Mouse (Mus musculus) central nervous system, embryonic 14 days (tissue): ENCODE measurements around the gene Trim66. TPM values are rescaled to one million over a fixed set of nuclear protein-coding genes. Genes with fewer than 3 reads are reported as not detected.

Source experiments
- polyA plus RNA-seq: library from polyadenylated mRNA; depleted of rRNA; stranded (reverse); fragments of >200 nt; gene quantifications from 2 replicates; pipeline ENCODE4 v1.2.3, GENCODE M21; 2012; rRNA removed

The Trim66 gene
- 0.84 and 1.1 TPM in 2 replicates for polyA plus RNA-seq

DNA sequence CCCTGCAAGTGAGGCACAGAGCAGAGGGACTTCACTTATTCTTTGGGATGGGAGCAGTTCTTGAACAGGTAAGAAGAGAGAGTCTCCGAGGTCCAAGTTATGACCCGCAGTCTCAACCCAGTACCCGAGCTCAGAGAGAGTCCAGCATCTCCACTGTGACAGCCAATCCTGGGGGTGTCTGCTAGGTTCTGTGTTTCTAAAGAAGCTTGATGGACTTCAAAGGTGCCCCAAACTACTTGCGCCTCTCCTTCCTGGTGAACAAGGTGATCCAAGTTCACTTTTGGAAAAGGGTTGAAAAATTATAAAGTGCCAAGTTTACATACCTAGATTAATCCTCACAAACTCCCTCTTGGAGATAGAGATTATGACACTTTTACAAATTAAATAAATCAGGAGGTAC is at the start of gene Trim66:
Trim66 (minus strand) TSS at position 101 of the 400 bp plus-strand sequence.

DNA sequence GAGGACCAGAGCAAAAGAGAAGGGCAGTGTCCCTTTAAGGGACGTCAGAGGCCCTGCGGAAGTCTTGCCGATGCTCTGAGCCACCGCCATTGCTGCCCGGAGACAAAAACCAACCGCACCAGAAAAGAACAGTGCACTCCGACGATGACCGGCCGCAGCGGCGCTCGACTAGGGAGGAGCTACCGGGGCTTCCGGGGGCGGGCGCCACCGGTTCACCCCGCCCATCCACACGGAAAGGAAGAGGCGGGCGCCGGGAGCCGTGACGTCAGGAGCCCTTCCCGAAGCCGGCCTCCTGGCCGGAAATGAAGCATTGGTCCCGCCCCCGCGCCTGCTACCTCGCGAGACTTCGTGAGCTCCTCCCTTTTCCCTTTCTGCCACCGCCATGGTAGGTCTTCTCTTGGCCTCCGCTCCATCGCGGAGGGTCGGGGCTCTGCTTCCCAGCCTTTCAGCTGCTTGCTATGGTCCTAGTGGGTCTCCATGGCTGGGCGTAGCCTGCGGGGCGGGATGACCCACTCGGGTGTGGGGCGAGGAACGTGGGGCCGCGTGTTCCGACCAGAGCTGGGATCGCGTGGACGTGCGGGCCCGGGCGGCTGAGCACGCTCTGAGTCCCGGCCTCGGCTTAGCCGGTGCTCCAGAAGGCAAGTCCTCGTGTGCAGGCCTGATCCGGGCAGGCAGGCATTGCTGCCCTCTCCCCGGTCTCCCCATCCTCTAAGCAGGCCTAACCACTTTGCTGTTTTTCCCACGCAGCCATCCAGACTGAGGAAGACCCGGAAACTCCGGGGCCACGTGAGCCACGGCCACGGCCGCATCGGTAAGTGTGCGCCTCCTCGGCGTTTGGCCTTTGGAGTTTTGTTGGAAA is 11.1 kb upstream of the Trim66 start, which contains the start of gene Rpl27a:
Rpl27a (plus strand) TSS at position 310 of the 859 bp plus-strand sequence.

DNA sequence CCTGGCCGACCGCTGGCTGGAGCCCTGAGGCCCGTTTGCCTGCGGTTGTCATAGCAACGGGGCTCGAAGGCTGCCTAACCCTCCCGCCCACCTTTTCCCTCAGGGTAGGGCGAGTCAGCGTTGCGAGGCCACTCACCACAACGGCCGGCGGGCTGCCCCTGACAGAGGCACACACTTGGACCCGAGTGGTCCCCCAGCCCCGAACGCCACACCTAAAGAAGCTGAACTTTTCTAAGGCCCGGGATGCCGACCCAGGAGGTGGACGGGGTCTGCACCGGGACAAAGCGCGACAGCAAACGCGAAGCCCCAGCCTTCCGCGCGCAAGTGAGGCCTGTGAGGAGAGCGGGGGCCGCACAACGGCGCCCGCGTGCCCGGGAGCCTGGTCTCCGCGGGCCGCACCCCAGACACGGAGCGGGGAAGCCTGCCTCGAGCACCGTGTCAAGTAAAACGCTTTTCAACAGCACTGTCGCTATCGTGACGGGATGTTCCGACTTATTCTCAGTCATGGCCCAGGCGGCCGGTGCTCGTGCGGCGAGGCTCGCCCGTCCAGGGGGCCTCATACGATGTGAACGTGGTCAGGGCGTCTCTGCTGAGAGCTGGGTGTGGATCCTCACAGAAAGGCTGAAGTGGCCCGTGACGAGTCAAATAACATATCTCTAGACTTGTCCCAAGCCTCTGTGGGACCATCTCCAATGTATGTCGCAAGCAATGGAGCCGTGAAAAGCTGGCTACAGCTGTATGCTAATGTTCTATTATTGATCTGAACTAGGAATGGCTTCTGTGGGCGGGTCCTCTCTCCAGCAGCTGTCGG is 68.9 kb downstream of the Trim66 start, which contains the start of gene Stk33:
Stk33 (minus strand) TSS at position 301 of the 811 bp plus-strand sequence.

Other genes starting within 250 kb of the Trim66 start
- 6.5 and 7.8 TPM in 2 replicates for gene Stk33, start 69.1 kb downstream of the Trim66 start, polyA plus RNA-seq
- gene Rpl27a, start 11.0 kb upstream of the Trim66 start, polyA plus RNA-seq: 613 and 619 TPM in 2 replicates
- gene St5, start 195.5 kb upstream of the Trim66 start, polyA plus RNA-seq: 19.5 and 30.9 TPM in 2 replicates
- gene Akip1, start 195.6 kb upstream of the Trim66 start, polyA plus RNA-seq: 12.5 and 14.8 TPM in 2 replicates
- 0.24 and 0.47 TPM in 2 replicates for gene BC051019, start 215.7 kb upstream of the Trim66 start, polyA plus RNA-seq
- 0.09 and 0.19 TPM in 2 replicates for gene Ascl3, start 223.6 kb upstream of the Trim66 start, polyA plus RNA-seq
- gene Tmem9b, start 244.7 kb upstream of the Trim66 start, polyA plus RNA-seq: 59.1 and 59.7 TPM in 2 replicates